Mouse (Mus musculus) kidney, postnatal 4 days (tissue): ENCODE data around the gene Ice2.

Experiments
- DNase-seq, 2 experiments: peaks; one replicate each; pipeline ENCODE4 v3.0.0; 2021; ENCODE audit warnings: mixed read lengths in 2 of 2

The Ice2 gene

DNA sequence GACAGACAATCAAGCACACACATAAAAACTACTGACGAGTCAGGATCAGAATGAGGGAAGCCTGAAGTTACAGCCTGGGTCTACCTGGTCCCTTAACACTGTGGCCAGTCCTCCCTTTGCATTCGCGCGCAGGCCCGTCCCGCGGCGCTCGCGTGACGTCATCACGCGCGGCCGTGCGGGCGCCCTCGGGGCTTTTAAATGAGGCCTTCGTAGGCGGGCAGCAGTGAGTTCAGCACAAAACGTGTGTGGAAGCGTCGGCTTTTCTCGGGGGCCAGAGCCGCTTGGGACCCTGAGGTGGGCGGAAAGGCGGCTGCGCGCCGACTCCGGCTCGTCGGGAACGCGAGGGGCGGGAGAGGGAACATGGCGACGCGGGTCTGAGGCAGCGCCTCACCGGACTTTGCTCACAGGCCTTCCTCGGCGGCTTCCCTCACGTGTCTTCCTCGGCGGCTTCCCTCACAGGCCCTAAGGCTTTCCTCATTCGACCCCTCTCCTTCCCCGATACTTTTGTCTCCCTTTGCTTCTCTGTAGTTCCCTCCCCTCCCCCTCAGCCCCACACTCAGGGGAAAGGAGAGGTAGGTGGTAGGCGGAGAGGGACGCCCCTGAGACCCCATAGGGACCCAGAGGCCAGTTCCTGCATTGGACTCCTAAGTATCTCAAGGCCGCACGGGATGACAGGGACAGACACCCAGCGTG is at the start of gene Ice2:
TSS of gene Ice2 (plus strand) at position 147 of the 693 bp plus-strand sequence.
- DNase-seq: peak; percentile 82 to 88

DNA sequence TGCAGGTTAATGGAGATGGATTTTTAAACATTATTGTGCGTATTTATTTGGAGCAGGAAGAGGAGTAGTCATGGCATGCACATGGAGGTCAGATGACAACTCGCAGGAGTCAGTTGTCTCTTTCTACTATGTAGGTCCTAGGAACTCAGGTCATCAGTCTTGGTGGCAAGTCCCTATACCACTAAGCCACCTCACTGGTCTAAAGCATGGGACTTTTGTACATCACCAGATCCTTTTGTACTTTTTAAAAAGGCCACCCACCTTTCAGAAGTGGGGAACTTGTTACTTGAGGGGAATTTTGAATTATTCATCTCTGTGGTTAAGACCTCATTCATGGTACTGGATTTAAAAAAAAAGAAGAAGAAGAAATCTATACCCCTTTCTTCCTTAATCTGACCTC is 48.2 kb upstream of the Ice2 start:
- DNase-seq: no peak

DNA sequence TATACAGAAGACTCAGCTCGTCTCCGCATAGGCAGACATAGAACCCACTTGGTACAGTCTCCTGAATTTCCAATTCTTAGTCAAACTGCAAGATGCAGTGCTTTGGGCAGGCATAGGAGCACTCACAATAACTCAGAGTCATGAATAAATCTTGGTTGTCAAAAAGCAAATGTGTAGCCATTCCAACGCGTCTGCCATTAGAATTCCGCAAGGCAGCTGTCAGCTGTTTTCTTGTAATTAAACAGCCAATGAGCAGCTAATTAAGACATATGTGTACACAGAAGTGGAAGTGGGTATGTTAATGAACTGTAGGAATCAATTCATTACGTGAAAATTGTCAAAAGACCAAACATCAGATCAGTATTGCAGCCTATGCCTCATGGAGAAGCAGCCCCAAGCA is 43.5 kb upstream of the Ice2 start:
- DNase-seq: no peak

DNA sequence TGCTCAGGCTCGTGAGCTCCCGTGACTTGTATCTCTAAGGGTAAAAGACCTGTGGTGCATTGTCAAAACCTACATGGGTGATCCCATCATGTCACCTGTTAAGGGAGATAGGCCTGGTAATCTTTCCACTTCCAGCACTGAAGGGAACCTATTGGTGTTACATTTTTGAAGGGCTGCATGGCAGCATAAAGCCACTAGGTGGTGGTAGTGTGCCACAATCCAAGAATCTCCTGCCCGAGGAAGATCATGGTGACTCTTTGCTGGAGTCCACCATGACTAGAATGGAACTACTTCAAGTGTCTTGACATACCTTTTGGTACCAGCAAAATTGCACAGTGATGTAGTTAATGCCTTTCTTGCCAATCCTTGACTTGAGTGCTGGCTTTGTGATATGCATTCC is 39.9 kb upstream of the Ice2 start:
- peak; percentile 67 to 68 for DNase-seq

DNA sequence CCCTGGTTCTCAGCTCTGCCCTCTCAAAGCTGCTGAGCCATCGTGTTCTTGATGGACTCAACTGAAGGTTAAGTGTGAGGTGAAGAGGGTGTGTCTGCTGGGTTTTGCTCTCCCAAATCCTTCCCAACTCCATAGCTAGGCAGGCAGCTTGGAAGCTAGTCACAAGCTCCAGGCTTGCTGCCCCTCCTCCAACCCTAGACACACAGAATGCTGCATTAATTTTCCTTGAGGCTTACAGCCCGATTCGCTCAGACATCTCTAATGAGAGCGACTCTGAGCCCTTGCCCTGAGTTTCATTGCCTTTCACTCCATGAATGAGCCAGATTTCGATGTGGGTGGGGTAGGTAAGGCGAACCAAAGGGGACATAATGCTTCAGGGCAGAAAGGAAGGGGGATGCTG is 38.9 kb upstream of the Ice2 start:
- no peak for DNase-seq

DNA sequence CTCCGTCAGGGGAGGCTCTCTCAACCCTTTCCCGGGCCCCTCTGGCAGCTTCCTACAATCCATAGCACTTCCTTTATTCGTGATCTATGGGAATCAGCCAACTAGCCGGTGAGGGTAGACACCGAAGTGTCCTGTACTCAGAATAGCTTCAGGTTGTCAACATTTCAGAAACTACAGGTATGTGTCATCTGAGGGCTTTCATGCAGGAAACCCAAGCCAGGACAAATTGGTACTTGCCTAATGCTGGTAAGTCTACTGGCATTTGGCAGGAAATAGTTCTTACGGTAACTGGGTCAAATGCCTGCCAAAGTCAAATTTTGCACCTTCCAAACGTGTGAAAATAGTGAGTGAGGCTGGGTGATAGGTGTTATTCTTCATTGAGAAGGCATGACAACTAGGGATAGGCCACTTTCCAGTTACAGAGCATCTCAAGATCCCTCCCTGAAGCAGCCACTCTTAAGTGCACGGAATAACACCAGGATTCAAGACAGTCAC is 35.7 kb upstream of the Ice2 start:
- DNase-seq: no peak

DNA sequence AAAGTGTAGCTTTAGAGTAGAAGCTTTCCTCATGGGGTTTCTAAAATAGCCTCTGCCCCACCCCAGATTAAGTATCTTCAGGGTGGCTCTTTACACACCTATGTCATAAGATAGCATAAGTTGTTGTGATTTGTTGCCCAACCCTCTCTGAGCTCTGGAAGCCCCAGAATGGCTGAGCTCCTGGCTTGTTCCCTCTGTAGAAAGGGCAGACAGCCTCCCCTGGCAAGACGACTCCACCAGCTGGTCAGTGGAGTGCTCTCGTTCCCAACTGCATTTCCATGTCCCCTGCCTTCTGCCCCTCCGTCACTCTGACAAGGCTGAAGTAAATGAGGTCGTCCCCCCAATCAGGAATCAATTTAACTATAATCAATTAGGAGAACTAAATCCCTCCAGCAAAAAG is 34.9 kb upstream of the Ice2 start:
- no peak for DNase-seq

DNA sequence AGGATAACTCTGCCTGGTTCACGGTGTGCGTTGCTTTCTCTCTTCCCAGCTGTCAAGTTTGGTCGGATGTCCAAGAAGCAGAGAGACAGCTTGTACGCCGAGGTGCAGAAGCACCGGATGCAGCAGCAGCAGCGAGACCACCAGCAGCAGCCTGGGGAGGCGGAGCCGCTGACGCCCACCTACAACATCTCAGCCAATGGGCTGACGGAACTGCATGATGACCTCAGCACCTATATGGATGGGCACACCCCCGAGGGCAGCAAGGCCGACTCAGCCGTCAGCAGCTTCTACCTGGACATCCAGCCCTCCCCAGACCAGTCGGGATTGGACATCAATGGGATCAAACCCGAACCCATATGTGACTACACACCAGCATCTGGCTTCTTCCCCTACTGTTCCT is 33.6 kb upstream of the Ice2 start:
- DNase-seq: no peak

DNA sequence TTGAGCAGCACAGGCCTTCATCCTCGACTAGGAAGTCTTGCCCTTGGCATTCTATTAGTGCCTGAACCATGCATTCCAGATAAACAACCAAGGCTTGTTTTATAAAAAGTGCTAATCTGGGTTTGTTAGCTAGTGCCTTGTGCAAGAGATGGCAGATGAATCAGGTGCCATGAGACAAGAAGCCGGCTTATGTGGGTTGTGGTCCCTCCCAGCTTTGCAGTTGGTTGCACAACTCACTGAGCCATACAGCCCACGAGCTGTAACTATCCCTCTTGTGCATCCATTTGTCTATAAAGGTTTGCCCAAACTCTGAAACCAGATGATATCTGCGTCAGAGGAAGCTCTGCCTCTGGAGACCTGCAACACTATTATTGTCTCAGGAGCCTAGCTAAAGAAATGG is 30.7 kb upstream of the Ice2 start:
- no peak for DNase-seq

DNA sequence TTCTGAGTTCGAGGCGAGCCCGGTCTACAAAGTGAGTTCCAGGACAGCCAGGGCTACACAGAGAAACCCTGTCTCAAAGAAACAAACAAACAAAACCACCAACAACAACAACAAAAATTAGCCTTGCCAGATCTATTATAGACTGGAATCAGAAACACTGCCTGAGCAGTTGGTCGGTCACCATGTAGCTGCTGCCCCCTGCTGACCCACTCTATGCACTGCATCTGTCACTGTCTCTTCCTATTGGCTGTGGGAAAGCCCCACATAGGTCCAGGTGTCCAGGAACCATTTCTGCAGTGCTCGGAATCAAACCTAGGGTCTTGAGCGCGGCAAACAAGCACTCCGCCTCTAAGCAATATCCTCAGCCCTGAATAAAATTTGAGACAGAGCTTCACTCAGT is 29.6 kb upstream of the Ice2 start:
- DNase-seq: peak; percentile 82

DNA sequence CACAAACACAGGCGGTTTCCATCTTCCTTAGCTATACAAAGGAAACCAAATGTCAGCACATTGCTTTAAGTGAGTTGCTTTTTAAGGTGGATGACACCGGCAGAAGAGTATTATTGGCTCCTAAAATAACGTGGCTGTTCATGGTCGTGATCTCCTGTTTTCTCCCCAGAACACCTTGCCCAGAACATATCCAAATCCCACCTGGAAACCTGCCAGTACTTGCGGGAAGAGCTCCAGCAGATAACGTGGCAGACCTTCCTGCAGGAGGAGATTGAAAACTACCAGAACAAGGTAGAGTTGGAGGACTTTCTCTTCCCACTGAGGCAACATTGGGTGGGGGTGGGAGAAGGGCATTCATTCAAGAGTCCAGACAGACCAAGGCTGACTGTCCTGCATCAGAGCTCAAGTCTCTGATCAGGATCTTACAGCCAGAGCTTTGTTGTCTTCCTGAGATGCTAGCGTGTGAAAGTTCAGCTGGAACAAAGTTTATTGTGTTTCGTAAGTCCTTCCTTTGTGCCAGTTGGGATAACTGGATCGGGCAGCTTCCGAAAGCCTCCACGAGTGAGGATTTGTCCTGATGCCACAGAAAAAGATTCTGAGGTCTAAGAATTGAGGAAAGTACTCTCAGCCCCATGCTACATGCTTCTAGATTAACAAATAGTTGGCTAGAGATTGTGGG is 26.5 kb upstream of the Ice2 start:
- DNase-seq: no peak

DNA sequence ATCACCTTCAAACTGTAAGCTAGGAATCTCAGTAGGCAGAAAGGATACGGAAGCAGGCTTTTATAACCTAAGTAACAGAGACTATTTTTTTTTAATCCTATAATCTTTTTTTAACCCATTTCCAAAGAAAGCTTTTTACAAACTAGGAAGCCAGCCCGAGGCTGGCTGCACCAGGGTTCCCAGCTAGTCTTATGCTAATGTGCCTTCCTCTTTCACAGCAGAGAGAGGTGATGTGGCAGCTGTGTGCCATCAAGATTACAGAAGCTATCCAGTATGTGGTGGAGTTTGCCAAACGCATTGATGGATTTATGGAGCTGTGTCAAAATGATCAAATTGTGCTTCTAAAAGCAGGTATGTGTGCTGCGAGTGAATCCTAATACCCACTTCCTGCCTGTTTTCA is 24.8 kb upstream of the Ice2 start:
- DNase-seq: no peak

DNA sequence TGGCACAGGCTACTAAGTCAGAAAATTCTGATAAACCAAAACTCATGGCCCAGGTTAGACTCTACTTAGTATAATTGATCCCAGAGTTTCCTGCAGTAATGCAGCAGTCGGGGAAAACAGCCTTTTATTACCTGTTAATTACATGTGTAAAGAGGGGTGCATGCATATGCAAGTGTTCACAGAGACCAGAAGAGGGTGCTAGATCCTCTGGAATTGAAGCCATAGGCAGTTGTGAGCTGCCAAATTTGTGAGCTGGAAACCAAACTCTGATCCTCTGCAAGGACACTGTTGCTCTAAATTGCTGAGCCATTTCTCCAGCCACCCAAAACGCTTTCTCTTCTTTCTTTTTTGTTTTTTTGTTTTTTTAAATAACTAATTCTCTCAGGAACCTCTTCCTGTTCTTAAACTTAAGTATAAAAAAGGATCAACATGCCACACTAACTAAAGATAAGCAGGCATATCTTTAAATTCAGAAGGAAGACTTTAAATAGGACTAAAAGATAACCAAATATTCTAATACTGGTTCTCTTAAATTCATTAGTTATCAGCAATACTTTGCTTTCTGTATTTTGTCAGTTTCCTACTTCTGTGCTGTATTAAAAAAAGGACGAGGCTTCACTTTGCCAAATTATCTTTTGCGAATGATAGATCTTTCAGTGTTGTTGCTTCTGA is 20.6 kb upstream of the Ice2 start:
- no peak for DNase-seq

DNA sequence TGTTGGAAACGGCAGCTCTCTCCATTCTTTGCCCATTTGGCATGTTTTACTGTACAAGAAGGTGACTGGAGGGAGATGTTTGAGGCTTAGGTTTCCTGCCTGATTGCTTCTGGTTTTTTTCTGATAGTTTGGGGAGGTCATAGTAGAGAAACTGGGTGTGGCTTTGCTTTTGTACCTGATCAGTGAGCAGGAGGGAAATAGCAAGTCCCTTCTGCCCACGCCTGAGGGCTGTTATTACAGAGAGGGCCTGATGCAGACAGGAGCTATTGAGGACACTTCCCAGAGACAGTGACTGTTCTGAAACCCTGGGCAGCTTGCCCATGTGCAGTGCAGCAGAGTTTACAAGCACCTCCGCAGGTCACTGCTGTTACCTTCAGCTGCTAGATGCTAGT is 20.1 kb upstream of the Ice2 start:
- DNase-seq: no peak

DNA sequence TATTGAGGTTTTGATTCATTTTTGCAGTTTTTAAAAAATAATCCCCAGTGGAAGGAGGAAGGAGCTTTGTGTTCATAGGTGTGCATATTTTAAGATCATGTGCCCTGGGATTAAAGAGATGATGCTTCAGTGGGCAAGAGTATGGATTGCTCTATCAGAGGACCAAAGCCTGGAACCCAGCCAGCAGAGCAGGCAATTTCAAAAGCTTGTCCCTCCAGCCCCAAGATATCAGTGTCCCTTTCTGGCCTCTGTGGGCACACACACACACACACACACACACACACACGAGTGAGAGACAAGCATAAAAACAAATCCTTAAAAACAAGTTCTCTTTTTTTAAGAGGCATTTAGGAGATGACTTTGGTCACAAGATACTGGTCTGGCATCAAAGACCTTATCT is 17.2 kb upstream of the Ice2 start:
- no peak for DNase-seq

DNA sequence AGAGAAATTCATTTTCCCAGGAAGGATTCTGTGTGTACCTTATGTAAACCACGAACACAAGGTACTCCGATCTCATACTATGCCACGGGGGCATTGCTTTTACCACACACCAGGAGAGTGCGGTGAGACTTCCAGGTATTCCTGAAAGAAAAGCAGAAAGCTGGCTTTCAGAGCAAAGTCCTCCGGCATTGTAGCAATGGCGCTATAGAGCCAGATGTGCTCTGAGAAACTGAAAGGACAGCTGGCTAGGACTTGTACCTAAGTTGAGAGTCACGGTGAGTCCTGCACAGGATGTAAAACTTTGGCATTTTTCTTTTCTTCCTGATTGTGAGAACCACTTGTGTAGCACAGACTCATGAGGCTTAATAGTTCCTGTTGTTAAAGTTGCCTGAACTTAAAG is 16.0 kb upstream of the Ice2 start:
- DNase-seq: no peak

DNA sequence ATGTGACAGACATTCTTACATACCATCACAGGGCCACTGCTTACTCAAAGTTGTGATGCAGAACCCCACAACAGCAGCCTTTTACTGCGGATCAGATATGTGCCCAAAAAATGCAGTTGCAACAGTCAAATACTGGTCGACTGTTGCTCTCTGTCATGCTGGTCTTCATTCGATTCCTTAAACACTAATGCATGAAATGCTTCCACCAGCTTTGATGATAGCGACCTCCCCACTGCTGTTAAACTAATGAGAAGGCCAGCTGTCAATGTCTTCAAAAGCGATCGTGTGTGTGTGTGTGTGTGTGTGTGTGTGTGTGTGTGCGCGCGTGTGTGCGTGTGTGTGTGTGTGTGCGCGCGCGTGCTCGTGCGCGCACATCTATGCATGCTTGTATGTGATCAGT is 13.2 kb upstream of the Ice2 start:
- no peak for DNase-seq

DNA sequence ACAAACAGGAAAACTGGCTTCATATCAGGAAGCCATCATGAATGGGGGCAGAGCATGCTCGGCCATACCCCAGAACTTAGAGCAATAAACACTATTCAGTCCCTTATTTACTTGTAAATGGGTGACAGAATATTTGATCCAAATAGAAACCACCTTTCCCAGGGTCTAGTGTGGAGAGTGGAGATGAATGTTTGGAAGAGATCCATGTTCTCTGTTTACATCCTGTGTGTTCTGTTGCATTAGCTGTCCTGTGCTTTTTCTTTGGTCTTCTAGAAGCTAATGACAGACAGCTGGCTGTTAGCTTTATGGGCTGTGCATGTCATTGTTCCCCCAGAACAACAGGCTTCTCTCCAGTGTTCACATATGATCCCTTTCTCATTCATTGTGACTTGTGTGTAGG is 12.8 kb upstream of the Ice2 start:
- no peak for DNase-seq

DNA sequence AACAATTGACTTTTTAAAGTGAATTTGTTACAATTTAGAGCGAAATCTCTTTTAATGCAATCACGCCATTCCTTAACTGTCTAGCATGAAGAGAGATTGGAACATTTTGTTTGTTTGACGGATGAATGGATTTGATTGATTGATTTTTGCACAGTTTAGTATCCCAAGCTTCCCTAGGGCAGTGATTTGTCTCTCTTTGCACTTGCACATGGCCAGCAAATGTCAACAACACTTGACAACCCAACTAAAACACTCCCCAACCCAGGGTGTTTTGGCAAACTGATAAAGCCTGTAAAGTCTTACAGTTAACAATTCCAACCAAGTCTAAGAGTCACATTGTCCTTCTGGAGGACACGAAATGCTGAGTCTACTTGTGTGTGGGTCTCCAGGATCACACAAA is 10.4 kb upstream of the Ice2 start:
- no peak for DNase-seq

DNA sequence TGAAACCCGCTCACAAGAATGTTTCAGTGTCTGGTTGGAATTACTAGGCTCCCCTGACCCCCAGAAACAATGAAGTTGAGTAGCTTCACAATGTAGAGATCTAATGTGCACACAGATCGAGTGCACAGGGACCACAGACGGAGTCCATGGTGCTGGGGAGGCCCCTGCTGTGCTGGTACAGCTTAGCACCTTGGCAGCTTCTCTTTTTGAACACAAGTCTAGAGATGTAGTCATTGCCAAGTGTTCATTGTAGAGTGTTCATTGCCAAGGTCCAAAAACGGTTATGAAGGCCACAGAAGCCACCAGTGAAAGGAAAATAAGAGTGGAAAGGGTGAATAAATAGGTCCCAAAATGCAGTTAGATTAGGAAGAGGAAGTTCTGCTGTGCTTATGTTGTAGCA is 7.1 kb upstream of the Ice2 start:
- DNase-seq: no peak

DNA sequence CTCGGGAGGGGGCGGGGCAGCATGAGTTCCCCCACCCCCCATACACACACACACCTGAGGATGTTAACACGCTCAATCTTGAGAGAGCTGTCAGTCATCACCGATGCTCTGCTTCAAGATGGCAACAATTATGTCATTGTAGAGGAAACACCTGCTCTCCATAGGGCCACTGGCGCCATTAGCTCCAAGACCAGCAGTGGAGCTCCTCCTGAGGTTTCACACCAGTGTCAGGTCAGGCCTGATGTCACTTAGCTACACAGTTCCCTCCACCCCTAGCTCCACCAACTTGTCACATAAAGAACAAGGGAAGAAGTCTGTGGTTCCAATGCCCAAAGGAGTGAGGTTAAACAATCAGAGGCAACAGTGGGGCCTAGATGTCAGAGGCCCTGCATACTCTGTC is 3.5 kb upstream of the Ice2 start:
- no peak for DNase-seq

DNA sequence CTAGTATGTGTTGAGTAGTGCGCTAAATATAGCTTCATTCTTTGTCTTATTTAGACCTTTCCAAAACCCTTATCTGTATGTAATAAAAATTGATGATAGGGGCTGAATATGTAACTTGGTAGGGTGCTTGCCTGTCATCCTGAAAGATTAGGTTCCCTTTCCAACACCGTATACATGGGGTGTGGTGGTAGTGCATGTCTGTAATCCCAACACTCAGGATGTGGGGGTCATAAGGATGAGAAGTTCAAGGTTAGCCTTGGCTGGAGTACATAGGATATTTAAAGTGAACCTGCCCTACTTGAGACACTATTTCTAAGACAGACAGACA is 310 bp upstream of the Ice2 start:
- DNase-seq: no peak

DNA sequence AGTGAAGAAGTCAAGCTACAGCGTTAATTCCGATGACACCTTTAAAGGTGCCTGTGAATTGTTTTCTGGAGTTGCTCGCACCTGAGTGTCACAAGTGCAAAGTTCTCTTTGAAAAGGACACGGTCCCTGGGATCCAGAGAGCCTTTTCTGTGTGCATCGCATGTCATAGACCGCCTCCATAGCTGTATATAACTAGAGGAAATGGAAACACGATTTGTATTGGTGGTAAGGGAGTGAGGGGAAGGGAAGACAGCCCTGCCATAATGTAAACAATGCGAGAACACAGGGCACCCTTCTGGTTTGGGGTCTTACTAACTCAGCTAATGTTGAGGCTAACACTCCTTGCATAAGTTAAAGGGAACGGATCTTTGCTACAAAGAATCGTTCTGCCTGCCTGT is 746 bp downstream of the Ice2 start:
- DNase-seq: no peak

DNA sequence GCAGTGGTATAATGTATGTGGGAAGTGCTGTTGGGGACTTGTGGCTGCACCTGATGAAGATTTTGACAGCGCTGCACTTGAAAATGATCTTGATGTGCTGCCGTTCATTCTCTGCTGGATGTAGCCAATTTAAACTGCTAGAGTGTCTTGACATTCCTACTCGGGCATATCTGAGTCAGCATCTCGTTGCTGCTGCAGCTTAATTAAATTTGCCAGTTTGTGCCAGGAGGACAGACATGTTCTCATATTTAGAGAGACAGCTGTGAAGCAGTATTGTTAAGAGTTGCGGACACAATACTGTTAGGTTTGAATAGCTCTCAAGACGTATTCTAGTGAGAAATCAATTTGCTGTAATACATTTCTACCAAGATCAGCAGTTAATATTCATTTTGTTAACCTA is 7.0 kb downstream of the Ice2 start:
- no peak for DNase-seq

DNA sequence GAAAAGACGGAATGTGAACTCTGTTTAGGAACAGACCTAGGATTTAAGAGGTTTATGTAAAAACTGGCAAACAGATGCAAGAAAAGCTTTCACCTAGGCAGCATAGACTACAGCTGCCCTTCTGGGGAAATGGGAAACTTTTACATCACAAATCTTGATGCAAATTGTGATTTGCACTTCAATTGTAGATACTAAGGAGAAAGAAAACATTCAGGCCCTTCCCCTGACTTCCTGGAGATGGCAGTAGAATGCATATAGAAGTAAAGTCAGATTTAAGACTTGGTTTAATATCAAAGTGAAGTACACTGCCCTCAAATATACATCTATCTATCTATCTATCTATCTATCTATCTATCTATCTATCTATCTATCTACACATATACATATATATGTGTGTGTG is 21.8 kb downstream of the Ice2 start:
- no peak for DNase-seq
